Mouse (Mus musculus): ENCODE measurements around the gene Klhdc8b. TPM values are rescaled to one million over a fixed set of nuclear protein-coding genes. Genes with fewer than 3 reads are reported as not detected.

Klhdc8b gene
- polyA plus RNA-seq, 1 experiment from 2014 or later = 17.2 TPM

- H3K36me3 ChIP-seq (ENCODE audit: control insufficient read depth, insufficient read depth, low read length) = peaks cover 6% of the 10 kb centered on the region; the same call in 1 of the 2 replicates
- DNase-seq (ENCODE audit: low spot score) (peak; percentile 90), ATAC-seq (ENCODE audit: insufficient number of reproducible peaks, low FRiP score, low TSS enrichment, low read depth) (no peak)
- H3K9ac ChIP-seq (ENCODE audit: low read length) = peak overlapping the region; percentile 28
- no peaks in the 10 kb centered on the region for H3K27me3 ChIP-seq (ENCODE audit: control insufficient read depth, insufficient read depth, low read length)
- no peaks in the 10 kb centered on the region for H3K9me3 ChIP-seq (ENCODE audit: control insufficient read depth, low read length)
- under 1% methylated on average over 20 of the region's 20 CpGs for WGBS
- peak overlapping the region; percentile 37 for H3K4me2 ChIP-seq (ENCODE audit: low read depth, severe bottlenecking)
- H3K27ac ChIP-seq (replicated peaks; ENCODE audit: low read depth, low read length) = peak overlapping the region; percentile 67
- peak overlapping the region; percentile 31 for H3K4me3 ChIP-seq (ENCODE audit: low read depth, low read length)
- H3K4me1 ChIP-seq (ENCODE audit: control insufficient read depth, insufficient read depth, low read length) = peaks cover 7% of the 10 kb centered on the region
Observed at GRCm38 (mm10) chr9:108478638-108479156, 17.3 kb upstream of the Klhdc8b start.

- Histone ChIP-seq H3K4me3 (ENCODE audit: low read depth, low read length) (no peak overlapping the region), H3K4me2 (ENCODE audit: low read depth, severe bottlenecking) (no peak overlapping the region), H3K9me3 (ENCODE audit: control insufficient read depth, low read length) (no peaks in the 10 kb centered on the region), H3K9ac (ENCODE audit: low read length) (no peak overlapping the region), H3K4me1 (ENCODE audit: control insufficient read depth, insufficient read depth, low read length) (peaks cover 4% of the 10 kb centered on the region; the same call in 1 of the 2 replicates), H3K27ac (replicated peaks; ENCODE audit: low read depth, low read length) (no peak overlapping the region), H3K36me3 (ENCODE audit: control insufficient read depth, insufficient read depth, low read length) (no peaks in the 10 kb centered on the region), H3K27me3 (ENCODE audit: control insufficient read depth, insufficient read depth, low read length) (no peaks in the 10 kb centered on the region)
- 67% methylated on average over 1 of the region's 1 CpGs for WGBS
- no peak for ATAC-seq (ENCODE audit: insufficient number of reproducible peaks, low FRiP score, low TSS enrichment, low read depth)
- no peak for DNase-seq (ENCODE audit: low spot score)
Observed at GRCm38 (mm10) chr9:108474528-108474927, 13.1 kb upstream of the Klhdc8b start.

- Histone ChIP-seq H3K9me3 (ENCODE audit: control insufficient read depth, low read length) (no peaks in the 10 kb centered on the region), H3K9ac (ENCODE audit: low read length) (no peak overlapping the region), H3K4me3 (ENCODE audit: low read depth, low read length) (no peak overlapping the region), H3K4me1 (ENCODE audit: control insufficient read depth, insufficient read depth, low read length) (no peaks in the 10 kb centered on the region), H3K27me3 (ENCODE audit: control insufficient read depth, insufficient read depth, low read length) (no peaks in the 10 kb centered on the region), H3K27ac (replicated peaks; ENCODE audit: low read depth, low read length) (no peak overlapping the region), H3K4me2 (ENCODE audit: low read depth, severe bottlenecking) (no peak overlapping the region), H3K36me3 (ENCODE audit: control insufficient read depth, insufficient read depth, low read length) (peaks cover 7% of the 10 kb centered on the region; the same call in 1 of the 2 replicates)
- DNase-seq (ENCODE audit: low spot score) (no peak), ATAC-seq (ENCODE audit: insufficient number of reproducible peaks, low FRiP score, low TSS enrichment, low read depth) (no peak)
- 77% methylated on average over 4 of the region's 4 CpGs for WGBS
Observed at GRCm38 (mm10) chr9:108469845-108470244, 8.5 kb upstream of the Klhdc8b start.

GRCm38 (mm10) chr9:108469430-108469829 is 8.0 kb upstream of the Klhdc8b start:
- Histone ChIP-seq H3K27me3 (ENCODE audit: control insufficient read depth, insufficient read depth, low read length) (no peaks in the 10 kb centered on the region), H3K9ac (ENCODE audit: low read length) (no peak overlapping the region), H3K9me3 (ENCODE audit: control insufficient read depth, low read length) (no peaks in the 10 kb centered on the region), H3K4me2 (ENCODE audit: low read depth, severe bottlenecking) (no peak overlapping the region), H3K27ac (replicated peaks; ENCODE audit: low read depth, low read length) (no peak overlapping the region), H3K4me3 (ENCODE audit: low read depth, low read length) (no peak overlapping the region), H3K4me1 (ENCODE audit: control insufficient read depth, insufficient read depth, low read length) (no peaks in the 10 kb centered on the region), H3K36me3 (ENCODE audit: control insufficient read depth, insufficient read depth, low read length) (peaks cover 7% of the 10 kb centered on the region; the same call in 1 of the 2 replicates)
- ATAC-seq (ENCODE audit: insufficient number of reproducible peaks, low FRiP score, low TSS enrichment, low read depth) (no peak), DNase-seq (ENCODE audit: low spot score) (no peak)
- 70% methylated on average over 5 of the region's 5 CpGs for WGBS

GRCm38 (mm10) chr9:108466219-108466618 is 4.8 kb upstream of the Klhdc8b start:
- Histone ChIP-seq H3K27ac (replicated peaks; ENCODE audit: low read depth, low read length) (no peak overlapping the region), H3K4me1 (ENCODE audit: control insufficient read depth, insufficient read depth, low read length) (peaks cover 5% of the 10 kb centered on the region), H3K36me3 (ENCODE audit: control insufficient read depth, insufficient read depth, low read length) (peaks cover 17% of the 10 kb centered on the region; the same call in 1 of the 2 replicates), H3K9ac (ENCODE audit: low read length) (no peak overlapping the region), H3K4me3 (ENCODE audit: low read depth, low read length) (no peak overlapping the region), H3K9me3 (ENCODE audit: control insufficient read depth, low read length) (no peaks in the 10 kb centered on the region), H3K4me2 (ENCODE audit: low read depth, severe bottlenecking) (no peak overlapping the region), H3K27me3 (ENCODE audit: control insufficient read depth, insufficient read depth, low read length) (no peaks in the 10 kb centered on the region)
- WGBS = 90% methylated on average over 2 of the region's 2 CpGs
- DNase-seq (ENCODE audit: low spot score) (no peak), ATAC-seq (ENCODE audit: insufficient number of reproducible peaks, low FRiP score, low TSS enrichment, low read depth) (no peak)

GRCm38 (mm10) chr9:108463713-108464112 is 2.3 kb upstream of the Klhdc8b start:
- DNase-seq (ENCODE audit: low spot score) (no peak), ATAC-seq (ENCODE audit: insufficient number of reproducible peaks, low FRiP score, low TSS enrichment, low read depth) (no peak)
- H3K27ac ChIP-seq (replicated peaks; ENCODE audit: low read depth, low read length) = no peak overlapping the region
- H3K4me2 ChIP-seq (ENCODE audit: low read depth, severe bottlenecking) = no peak overlapping the region
- no peaks in the 10 kb centered on the region for H3K27me3 ChIP-seq (ENCODE audit: control insufficient read depth, insufficient read depth, low read length)
- peaks cover 17% of the 10 kb centered on the region; the same call in 1 of the 2 replicates for H3K36me3 ChIP-seq (ENCODE audit: control insufficient read depth, insufficient read depth, low read length)
- no peak overlapping the region for H3K4me3 ChIP-seq (ENCODE audit: low read depth, low read length)
- H3K9ac ChIP-seq (ENCODE audit: low read length) = no peak overlapping the region
- H3K9me3 ChIP-seq (ENCODE audit: control insufficient read depth, low read length) = no peaks in the 10 kb centered on the region
- H3K4me1 ChIP-seq (ENCODE audit: control insufficient read depth, insufficient read depth, low read length) = peaks cover 6% of the 10 kb centered on the region
- 95% methylated on average over 9 of the region's 9 CpGs for WGBS

GRCm38 (mm10) chr9:108462192-108462591 is 811 bp upstream of the Klhdc8b start:
- H3K9ac ChIP-seq (ENCODE audit: low read length) = no peak overlapping the region
- ATAC-seq (ENCODE audit: insufficient number of reproducible peaks, low FRiP score, low TSS enrichment, low read depth) (no peak), DNase-seq (ENCODE audit: low spot score) (no peak)
- WGBS = 96% methylated on average over 10 of the region's 10 CpGs
- no peak overlapping the region for H3K27ac ChIP-seq (replicated peaks; ENCODE audit: low read depth, low read length)
- H3K4me1 ChIP-seq (ENCODE audit: control insufficient read depth, insufficient read depth, low read length) = peaks cover 6% of the 10 kb centered on the region
- H3K36me3 ChIP-seq (ENCODE audit: control insufficient read depth, insufficient read depth, low read length) = peaks cover 17% of the 10 kb centered on the region; the same call in 1 of the 2 replicates
- H3K4me2 ChIP-seq (ENCODE audit: low read depth, severe bottlenecking) = 0 out of 2 replicates have a peak overlapping the region, but pooled peaks have one; percentile 82
- H3K27me3 ChIP-seq (ENCODE audit: control insufficient read depth, insufficient read depth, low read length) = no peaks in the 10 kb centered on the region
- no peak overlapping the region for H3K4me3 ChIP-seq (ENCODE audit: low read depth, low read length)
- no peaks in the 10 kb centered on the region for H3K9me3 ChIP-seq (ENCODE audit: control insufficient read depth, low read length)

GRCm38 (mm10) chr9:108461675-108462074 is 294 bp upstream of the Klhdc8b start:
- DNase-seq (ENCODE audit: low spot score) (no peak), ATAC-seq (ENCODE audit: insufficient number of reproducible peaks, low FRiP score, low TSS enrichment, low read depth) (no peak)
- Histone ChIP-seq H3K4me1 (ENCODE audit: control insufficient read depth, insufficient read depth, low read length) (peaks cover 6% of the 10 kb centered on the region), H3K9me3 (ENCODE audit: control insufficient read depth, low read length) (no peaks in the 10 kb centered on the region), H3K36me3 (ENCODE audit: control insufficient read depth, insufficient read depth, low read length) (peaks cover 17% of the 10 kb centered on the region; the same call in 1 of the 2 replicates), H3K9ac (ENCODE audit: low read length) (peak overlapping the region; percentile 70; the same call in 1 of the 2 replicates), H3K27ac (replicated peaks; ENCODE audit: low read depth, low read length) (no peak overlapping the region), H3K4me2 (ENCODE audit: low read depth, severe bottlenecking) (peak overlapping the region; percentile 82), H3K27me3 (ENCODE audit: control insufficient read depth, insufficient read depth, low read length) (no peaks in the 10 kb centered on the region), H3K4me3 (ENCODE audit: low read depth, low read length) (peak overlapping the region; percentile 73)
- WGBS = 91% methylated on average over 5 of the region's 5 CpGs

Data from limb, embryonic 11.5 days (tissue).